Mouse (Mus musculus): ENCODE data around the gene Adm. TPM values are rescaled to one million over a fixed set of nuclear protein-coding genes. Genes with fewer than 3 reads are reported as not detected.
A peak's percentile ranks its signal among the peaks of the same experiment; 100 is the strongest.

Gene Adm
- polyA plus RNA-seq, 1 experiment = 3.0 TPM

DNA sequence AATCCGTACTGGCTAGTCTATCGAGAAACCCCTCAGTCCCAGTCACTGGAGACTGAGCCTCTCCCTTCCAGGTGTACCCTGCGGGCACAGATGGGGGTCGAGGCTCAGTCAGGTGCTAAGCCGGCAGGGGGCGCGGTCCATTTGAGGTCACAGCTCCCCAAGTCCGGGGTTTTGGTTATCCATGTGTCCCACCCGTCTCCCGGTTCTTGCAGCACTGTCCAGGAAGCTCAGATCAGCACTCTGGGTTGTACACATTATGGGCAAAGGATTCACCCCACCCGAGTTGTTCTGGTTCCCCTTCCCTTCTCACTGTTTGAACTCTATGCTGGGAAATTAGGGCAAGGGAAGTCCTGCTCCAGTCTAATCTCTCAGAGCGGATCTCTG is 370 bp upstream of the Adm start:
- TF ChIP-seq CTCF (IDR thresholded peaks at IDR 0.05; ENCODE audit: extremely low read depth, insufficient read depth, low read length) = no peak
- TF ChIP-seq POLR2A (IDR thresholded peaks at IDR 0.05; ENCODE audit: extremely low read depth, insufficient read depth, low read length) = no peak
- Histone ChIP-seq H3K4me3 (ENCODE audit: insufficient read depth, low read length) (peak overlapping the region; percentile 53), H3K4me1 (ENCODE audit: control insufficient read depth, insufficient read depth, low read length) (0 out of 2 replicates have a peak, but pooled peaks cover 1% of the 10 kb centered on the region)

GRCm38 (mm10) chr7:110628273-110628600 is 776 bp downstream of the Adm start:
- Histone ChIP-seq H3K4me1 (ENCODE audit: control insufficient read depth, insufficient read depth, low read length) (0 out of 2 replicates have a peak, but pooled peaks cover 1% of the 10 kb centered on the region), H3K27ac (ENCODE audit: insufficient read depth, low read length) (no peak overlapping the region), H3K4me3 (ENCODE audit: insufficient read depth, low read length) (peak overlapping the region; percentile 53)
- TF ChIP-seq POLR2A (IDR thresholded peaks at IDR 0.05; ENCODE audit: extremely low read depth, insufficient read depth, low read length) = no peak
- no peak for TF ChIP-seq CTCF (IDR thresholded peaks at IDR 0.05; ENCODE audit: extremely low read depth, insufficient read depth, low read length)

More for the DNA sequence above, 370 bp upstream of the Adm start:
- no peak overlapping the region for H3K27ac ChIP-seq (ENCODE audit: insufficient read depth, low read length)

DNA sequence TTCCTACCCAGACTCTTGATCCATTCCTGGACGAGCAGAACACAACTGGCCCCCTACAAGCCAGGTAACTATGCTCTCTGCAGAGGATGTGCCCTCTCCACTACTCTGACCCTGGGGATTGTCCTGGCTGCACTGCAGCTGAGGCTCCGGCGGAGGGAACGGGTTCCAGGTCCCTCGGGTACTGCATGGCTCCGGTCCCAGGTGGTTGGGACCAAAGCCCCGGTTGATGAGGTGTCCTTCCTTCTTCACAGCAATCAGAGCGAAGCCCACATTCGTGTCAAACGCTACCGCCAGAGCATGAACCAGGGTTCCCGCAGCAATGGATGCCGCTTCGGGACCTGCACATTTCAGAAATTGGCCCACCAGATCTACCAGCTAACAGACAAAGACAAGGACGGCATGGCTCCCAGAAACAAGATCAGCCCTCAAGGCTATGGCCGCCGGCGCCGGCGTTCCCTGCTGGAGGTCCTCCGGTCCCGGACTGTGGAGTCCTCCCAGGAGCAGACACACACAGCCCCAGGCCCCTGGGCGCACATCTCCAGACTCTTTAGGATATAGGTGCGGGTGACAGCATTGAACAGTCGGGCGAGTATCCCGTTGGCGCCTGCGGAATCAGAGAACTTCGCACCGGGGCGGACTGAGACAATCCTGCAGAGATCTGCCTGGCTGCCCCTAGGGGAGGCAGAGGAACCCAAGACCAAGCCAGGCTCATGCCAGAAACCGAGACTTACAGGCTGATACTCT is 1.3 kb downstream of the Adm start:
- Histone ChIP-seq H3K4me3 (ENCODE audit: insufficient read depth, low read length) (peak overlapping the region; percentile 53), H3K4me1 (ENCODE audit: control insufficient read depth, insufficient read depth, low read length) (0 out of 2 replicates have a peak, but pooled peaks cover 1% of the 10 kb centered on the region), H3K27ac (ENCODE audit: insufficient read depth, low read length) (no peak overlapping the region)
- no peak for TF ChIP-seq CTCF (IDR thresholded peaks at IDR 0.05; ENCODE audit: extremely low read depth, insufficient read depth, low read length)

GRCm38 (mm10) chr7:110629892-110630666 is 2.6 kb downstream of the Adm start:
- 0 out of 2 replicates have a peak, but pooled peaks cover 1% of the 10 kb centered on the region for H3K4me1 ChIP-seq (ENCODE audit: control insufficient read depth, insufficient read depth, low read length)
- peak; percentile 91 for TF ChIP-seq CTCF (IDR thresholded peaks at IDR 0.05; ENCODE audit: extremely low read depth, insufficient read depth, low read length)
- no peak for TF ChIP-seq POLR2A (IDR thresholded peaks at IDR 0.05; ENCODE audit: extremely low read depth, insufficient read depth, low read length)
- no peak overlapping the region for H3K27ac ChIP-seq (ENCODE audit: insufficient read depth, low read length)
- peak overlapping the region; percentile 53 for H3K4me3 ChIP-seq (ENCODE audit: insufficient read depth, low read length)

DNA sequence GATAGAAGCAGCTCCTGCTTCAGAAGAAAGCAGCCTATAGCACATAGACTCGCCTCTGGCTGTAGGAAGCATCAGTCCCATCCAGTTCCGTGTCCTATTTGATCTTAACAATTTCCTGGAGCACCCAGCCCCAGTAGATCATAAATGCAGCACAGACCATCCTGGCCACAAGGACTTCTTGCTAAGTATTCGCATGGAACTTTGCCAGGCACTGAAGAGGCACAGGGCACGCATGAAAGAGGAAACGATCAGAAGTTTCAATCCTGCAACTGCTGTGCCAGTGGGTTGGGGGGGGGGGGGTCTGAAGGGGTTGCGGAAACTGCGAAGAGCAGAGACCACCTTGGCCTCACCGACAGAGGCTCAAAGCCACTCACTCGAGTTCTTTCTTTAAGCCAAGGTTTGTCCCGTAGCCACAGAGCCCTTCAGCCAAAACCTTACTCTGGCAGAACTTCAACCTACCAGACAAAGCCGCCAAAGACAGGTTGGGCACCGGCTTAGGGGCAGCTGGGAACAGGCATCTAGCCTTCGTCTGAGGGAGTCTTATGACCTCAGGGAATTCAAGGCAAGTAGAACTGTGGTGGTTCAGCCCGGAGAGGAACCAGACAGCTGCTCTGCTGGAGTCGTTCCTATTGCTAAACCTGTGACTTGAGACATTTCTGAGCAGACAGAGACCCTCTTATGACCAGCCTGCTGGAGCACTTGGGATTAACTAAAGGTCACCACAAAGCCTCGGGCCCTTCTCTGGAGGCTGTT is 3.9 kb downstream of the Adm start:
- Histone ChIP-seq H3K4me1 (ENCODE audit: control insufficient read depth, insufficient read depth, low read length) (0 out of 2 replicates have a peak, but pooled peaks cover under 1% of the 10 kb centered on the region), H3K4me3 (ENCODE audit: insufficient read depth, low read length) (no peak overlapping the region), H3K27ac (ENCODE audit: insufficient read depth, low read length) (no peak overlapping the region)
- TF ChIP-seq POLR2A (IDR thresholded peaks at IDR 0.05; ENCODE audit: extremely low read depth, insufficient read depth, low read length) = no peak
- no peak for TF ChIP-seq CTCF (IDR thresholded peaks at IDR 0.05; ENCODE audit: extremely low read depth, insufficient read depth, low read length)

GRCm38 (mm10) chr7:110635929-110636328 is 8.5 kb downstream of the Adm start:
- no peak overlapping the region for H3K4me3 ChIP-seq (ENCODE audit: insufficient read depth, low read length)
- no peak for TF ChIP-seq POLR2A (IDR thresholded peaks at IDR 0.05; ENCODE audit: extremely low read depth, insufficient read depth, low read length)
- no peak for TF ChIP-seq CTCF (IDR thresholded peaks at IDR 0.05; ENCODE audit: extremely low read depth, insufficient read depth, low read length)
- no peak overlapping the region for H3K27ac ChIP-seq (ENCODE audit: insufficient read depth, low read length)
- H3K4me1 ChIP-seq (ENCODE audit: control insufficient read depth, insufficient read depth, low read length) = no peaks in the 10 kb centered on the region

DNA sequence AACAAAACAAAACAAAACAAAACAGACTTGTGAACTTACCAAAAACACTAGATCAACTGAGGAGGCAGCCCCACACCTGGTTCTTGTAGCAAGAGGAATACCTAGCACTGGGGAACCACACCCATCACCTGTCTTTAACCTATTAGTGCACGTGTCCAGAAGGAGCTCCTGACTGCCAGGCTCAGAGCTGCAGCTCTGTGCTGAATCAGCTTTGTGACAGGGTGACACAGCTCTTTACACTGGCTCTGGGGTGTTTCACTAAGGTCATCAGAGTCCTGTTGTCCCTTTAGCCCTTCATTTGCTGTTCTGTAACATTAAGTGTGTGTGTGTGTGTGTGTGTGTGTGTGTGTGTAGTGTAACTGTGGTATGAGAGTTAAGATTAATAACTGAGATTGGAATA is 9.1 kb downstream of the Adm start:
- TF ChIP-seq POLR2A (IDR thresholded peaks at IDR 0.05; ENCODE audit: extremely low read depth, insufficient read depth, low read length) (no peak), CTCF (IDR thresholded peaks at IDR 0.05; ENCODE audit: extremely low read depth, insufficient read depth, low read length) (no peak)
- Histone ChIP-seq H3K4me3 (ENCODE audit: insufficient read depth, low read length) (no peak overlapping the region), H3K4me1 (ENCODE audit: control insufficient read depth, insufficient read depth, low read length) (no peaks in the 10 kb centered on the region), H3K27ac (ENCODE audit: insufficient read depth, low read length) (no peak overlapping the region)

GRCm38 (mm10) chr7:110638305-110639110 is 11.0 kb downstream of the Adm start:
- H3K27ac ChIP-seq (ENCODE audit: insufficient read depth, low read length) = no peak overlapping the region
- TF ChIP-seq CTCF (IDR thresholded peaks at IDR 0.05; ENCODE audit: extremely low read depth, insufficient read depth, low read length) (no peak), POLR2A (IDR thresholded peaks at IDR 0.05; ENCODE audit: extremely low read depth, insufficient read depth, low read length) (no peak)

More at GRCm38 (mm10) chr7:110638305-110639110, 11.0 kb downstream of the Adm start:
- H3K4me3 ChIP-seq (ENCODE audit: insufficient read depth, low read length) = no peak overlapping the region
- no peaks in the 10 kb centered on the region for H3K4me1 ChIP-seq (ENCODE audit: control insufficient read depth, insufficient read depth, low read length)

Measured in cortical plate, adult 2 months (tissue).